In genomic region chr15:101011352-101011751, GRCm38 (mm10) we compare ENCODE assay signal across 31 mouse cellular contexts. TPM values are rescaled to one million over a fixed set of nuclear protein-coding genes. Genes with fewer than 3 reads are reported as not detected.
A peak's percentile ranks its signal among the peaks of the same experiment; 100 is the strongest.
DNase-seq lines count a peak whose midpoint lies in the region; ATAC-seq and TF ChIP-seq lines count a peak whose summit lies in the region.
"Had no signal": no experiment of that assay in that cellular context is flagged by ENCODE, and none has a peak within 500 bp of the region (broad histone marks: within the 10 kb centered on the region; RNA-seq: fewer than 3 reads in every experiment).

No protein-coding gene starts in this region.

- H3K9me3 ChIP-seq in hindbrain, postnatal 0 days (ENCODE audit: low read length), result no peaks in the 10 kb centered on the region
- H3K9me3 ChIP-seq: forebrain, embryonic 10.5 days; hindbrain, embryonic 12.5 days; hindbrain, embryonic 15.5 days; intestine, embryonic 15.5 days had no signal

- H3K4me1 ChIP-seq in hindbrain, postnatal 0 days (ENCODE audit: insufficient read depth, low read length), result no peaks in the 10 kb centered on the region
- H3K4me1 ChIP-seq: hindbrain, embryonic 15.5 days had no signal

- no peak for ATAC-seq in hindbrain, postnatal 0 days
- no peak for ATAC-seq in activated CD4-positive, CD25-positive, alpha-beta regulatory T cell, adult 4 months
- ATAC-seq: forebrain, embryonic 14.5 days; forebrain, postnatal 0 days; intestine, embryonic 15.5 days had no signal

- peak; percentile 56 for DNase-seq in testis, postnatal 14 days (ENCODE audit: low spot score)
- DNase-seq in testis, postnatal 10 days (ENCODE audit: low spot score), result no peak
- peak; percentile 55 for DNase-seq in ES-CJ7 (ENCODE audit: low read depth, low spot score)
- peak; percentile 47 for DNase-seq in MEL-GATA-1-ER (ENCODE audit: extremely low read depth, low read depth)
- peak; percentile 68 for DNase-seq in ZHBTc4 (ENCODE audit: low read depth, low spot score)
- no peak for DNase-seq in hindbrain, postnatal 0 days (ENCODE audit: low spot score)
- DNase-seq in gastrocnemius, postnatal 4 days (ENCODE audit: low spot score in 2 of 2), result no peak
- DNase-seq: adrenal gland, postnatal 10 days; adrenal gland, postnatal 36 days; cerebellum, adult 18-20 months; cerebellum, adult 9-10 months; cerebellum, postnatal 14 days; forebrain, postnatal 0 days; gastrocnemius, postnatal 36 days; heart, adult 11 months; kidney, adult 11 months; kidney, adult 8-10 months had no signal

- WGBS in hindbrain, postnatal 0 days, result 88% methylated on average over 6 of the region's 6 CpGs

- H3K4me2 ChIP-seq in hindbrain, postnatal 0 days (ENCODE audit: low read depth, low read length), result no peak overlapping the region
- H3K4me2 ChIP-seq: heart, embryonic 11.5 days; hindbrain, embryonic 12.5 days; hindbrain, embryonic 15.5 days; intestine, embryonic 15.5 days had no signal

- peaks cover 46% of the 10 kb centered on the region for H3K36me3 ChIP-seq in hindbrain, postnatal 0 days (ENCODE audit: insufficient read depth, low read length)
- H3K36me3 ChIP-seq: intestine, embryonic 15.5 days had no signal

- no peak overlapping the region for H3K9ac ChIP-seq in hindbrain, postnatal 0 days (replicated peaks; ENCODE audit: low read length)
- H3K9ac ChIP-seq: forebrain, postnatal 0 days; hindbrain, embryonic 12.5 days; hindbrain, embryonic 15.5 days; intestine, embryonic 15.5 days had no signal

- no peaks in the 10 kb centered on the region for H3K27me3 ChIP-seq in hindbrain, postnatal 0 days (ENCODE audit: insufficient read depth, low read length)
- H3K27me3 ChIP-seq: hindbrain, embryonic 12.5 days; hindbrain, embryonic 15.5 days; intestine, embryonic 15.5 days had no signal

- no peak for TF ChIP-seq CTCF in hindbrain, postnatal 0 days (IDR thresholded peaks at IDR 0.05; ENCODE audit: low read depth)

- H3K4me3 ChIP-seq in hindbrain, postnatal 0 days (ENCODE audit: low read length), result no peak overlapping the region
- H3K4me3 ChIP-seq: forebrain, embryonic 10.5 days; hindbrain, embryonic 12.5 days; hindbrain, embryonic 15.5 days; intestine, embryonic 15.5 days had no signal

- H3K27ac ChIP-seq in hindbrain, postnatal 0 days, result no peak overlapping the region
- H3K27ac ChIP-seq: forebrain, embryonic 10.5 days; hindbrain, embryonic 12.5 days; hindbrain, embryonic 15.5 days; intestine, embryonic 15.5 days had no signal

RNA-seq across cellular contexts. Expression of gene Gm47841, which starts 35.8 kb away (rescaled TPM):
- total RNA-seq in hindbrain, postnatal 0 days (2014; rRNA removed), result not detected in 2 replicates
- not detected in 2 replicates for polyA plus RNA-seq in hindbrain, postnatal 0 days (2015; fragmentation: Nextera tagmentation; extraction: Ambion mirVana)
- not detected for polyA plus RNA-seq in activated CD4-positive, CD25-positive, alpha-beta regulatory T cell, adult 4 months (2017; shearing (Covaris generic))
- under 1 TPM; 0.27 to 0.34 TPM for total RNA-seq in gastrocnemius, postnatal 4 days (2021)
- total RNA-seq: forebrain, postnatal 0 days; gastrocnemius, adult 8-10 months; gastrocnemius, postnatal 36 days; heart, postnatal 25 days; hematopoietic stem cell, adult 5-6 weeks had no signal
- polyA plus RNA-seq: embryonic facial prominence, embryonic 11.5 days; embryonic facial prominence, embryonic 14.5 days; forebrain, embryonic 10.5 days; forebrain, embryonic 14.5 days; forebrain, postnatal 0 days; heart, embryonic 11.5 days; heart, embryonic 14.5 days; heart, postnatal 0 days; hindbrain, embryonic 12.5 days; hindbrain, embryonic 15.5 days; intestine, embryonic 15.5 days had no signal

Comparison
In these comparisons a context has a peak if more than half of its experiments do, and no peak if none do; other contexts are left out.
1. DNase-seq: peak in testis, postnatal 14 days (single experiment), ES-CJ7 (single experiment), MEL-GATA-1-ER (single experiment) and ZHBTc4 (single experiment); none in testis, postnatal 10 days (single experiment), hindbrain, postnatal 0 days (single experiment) and gastrocnemius, postnatal 4 days (0 of 2).